Mouse (Mus musculus): Measurements from ENCODE around the gene Uckl1.

Uckl1 gene

DNA sequence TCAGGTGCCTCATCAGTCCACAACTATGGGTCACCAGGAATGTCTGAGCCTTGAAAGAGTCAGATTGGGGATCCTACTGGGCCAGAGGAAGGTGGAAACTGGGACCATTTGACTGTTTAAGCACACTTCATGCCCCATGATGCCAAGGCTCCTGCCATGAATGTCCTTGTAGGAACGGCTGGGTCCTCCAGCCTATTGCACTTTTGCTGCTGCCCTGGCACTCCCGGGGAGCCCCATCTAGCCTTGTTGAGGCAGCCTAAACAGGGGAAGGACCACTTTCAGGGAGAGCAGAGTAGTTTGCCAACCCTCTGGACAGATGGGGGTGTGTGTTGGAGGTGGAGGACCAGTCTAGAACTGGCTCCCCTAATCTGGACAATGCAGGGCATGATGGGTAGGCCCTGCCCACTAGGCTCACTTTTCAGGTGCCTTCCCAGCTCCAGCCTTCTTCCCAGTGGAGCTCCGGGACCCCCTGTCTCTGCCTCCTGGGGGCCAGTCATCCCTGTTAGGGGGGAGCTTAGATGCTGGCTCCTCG, at the start of gene Uckl1:
Gene Uckl1, minus strand, starts transcription at position 482 of the 532 bp plus-strand sequence.
- no peak for DNase-seq

DNA sequence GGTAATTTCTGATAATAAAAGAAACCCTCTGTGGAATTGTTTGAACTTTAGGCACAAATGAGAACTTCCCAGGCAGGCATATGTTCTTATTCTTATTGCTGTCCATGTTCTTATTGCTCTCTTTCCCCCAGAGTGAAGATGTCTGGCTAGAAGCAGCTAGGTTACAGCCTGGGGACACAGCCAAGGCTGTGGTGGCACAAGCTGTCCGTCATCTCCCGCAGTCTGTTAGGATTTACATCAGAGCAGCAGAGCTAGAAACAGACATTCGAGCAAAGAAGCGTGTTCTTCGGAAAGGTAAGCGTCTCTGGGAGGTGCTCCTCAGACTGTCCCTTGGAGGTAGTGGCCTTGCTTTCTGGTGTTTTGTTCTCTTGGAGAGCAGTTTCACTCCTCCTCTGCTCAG, 47.9 kb upstream of the Uckl1 start:
- no peak for DNase-seq

DNA sequence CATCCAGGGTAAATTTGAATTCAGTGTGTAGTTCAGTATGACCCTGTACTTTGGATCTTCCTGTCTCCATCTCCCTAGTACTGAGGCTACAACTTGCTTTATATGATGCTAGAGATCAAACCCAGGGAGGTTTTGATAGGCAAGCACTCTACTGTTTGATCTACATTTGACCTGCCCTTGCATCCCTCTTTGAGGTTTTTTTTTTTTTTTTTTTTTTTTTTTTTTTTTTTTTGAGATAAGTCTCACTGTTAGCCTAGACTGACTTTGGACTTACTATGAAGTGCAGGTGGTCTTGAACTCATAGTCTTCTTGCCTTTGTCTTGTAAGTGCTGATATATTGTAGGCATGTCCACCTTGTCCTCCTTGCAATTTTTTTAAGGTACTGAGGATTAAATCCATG, 43.8 kb upstream of the Uckl1 start:
- DNase-seq, result no peak

DNA sequence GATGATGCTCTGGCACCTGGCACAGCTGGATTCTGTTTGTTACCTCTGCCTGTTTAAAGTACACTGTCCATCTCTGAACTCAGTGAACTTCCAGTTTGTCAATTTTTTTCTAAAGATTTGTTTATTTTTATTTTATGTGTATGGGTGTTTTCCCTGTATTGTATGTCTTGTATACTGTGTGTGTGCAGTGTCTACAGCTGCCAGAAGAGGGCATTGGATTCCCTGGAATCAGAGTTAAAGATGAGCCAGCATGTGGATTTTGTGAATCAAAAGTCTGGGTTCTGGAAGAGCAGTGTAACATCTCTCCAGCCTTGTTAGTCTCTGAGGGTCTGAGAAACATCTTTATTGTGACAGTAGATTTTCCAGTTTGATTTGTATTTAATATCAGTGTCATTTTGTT, 38.7 kb upstream of the Uckl1 start:
- peak; percentile 10 for DNase-seq

DNA sequence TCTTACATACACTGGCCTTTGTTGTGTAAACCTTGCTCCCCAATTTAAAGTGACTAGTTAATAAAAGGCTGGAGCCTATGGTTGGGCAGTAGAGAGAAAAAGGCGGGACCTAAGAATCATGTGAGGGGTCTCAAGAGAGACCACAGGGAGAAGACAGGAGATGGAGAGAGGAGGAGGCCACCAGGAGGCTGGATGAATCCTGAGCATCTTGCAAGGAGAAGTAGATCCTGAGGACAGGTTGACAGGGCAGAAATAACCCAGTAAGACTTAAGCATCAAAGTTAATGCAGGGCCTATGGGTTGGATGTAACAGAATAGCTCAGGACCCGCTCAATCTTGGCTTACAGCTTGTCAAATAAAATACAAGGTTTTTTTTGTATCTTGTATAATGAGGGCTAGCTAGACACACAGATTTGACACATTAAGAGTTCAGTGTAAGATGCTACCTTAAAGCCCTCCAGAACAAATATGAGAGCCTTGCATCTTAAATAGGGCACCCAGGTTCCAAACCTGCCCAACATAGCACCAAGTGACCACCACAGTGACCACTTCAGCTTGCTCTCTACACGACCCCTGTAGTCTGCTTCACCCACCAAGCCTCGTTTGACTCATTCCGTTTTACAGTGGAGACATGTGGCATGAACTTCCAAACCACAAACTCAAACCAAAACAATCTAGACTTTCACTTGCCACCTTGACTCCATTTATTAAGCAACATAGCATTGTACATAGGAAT, 34.2 kb upstream of the Uckl1 start:
- DNase-seq, result no peak

DNA sequence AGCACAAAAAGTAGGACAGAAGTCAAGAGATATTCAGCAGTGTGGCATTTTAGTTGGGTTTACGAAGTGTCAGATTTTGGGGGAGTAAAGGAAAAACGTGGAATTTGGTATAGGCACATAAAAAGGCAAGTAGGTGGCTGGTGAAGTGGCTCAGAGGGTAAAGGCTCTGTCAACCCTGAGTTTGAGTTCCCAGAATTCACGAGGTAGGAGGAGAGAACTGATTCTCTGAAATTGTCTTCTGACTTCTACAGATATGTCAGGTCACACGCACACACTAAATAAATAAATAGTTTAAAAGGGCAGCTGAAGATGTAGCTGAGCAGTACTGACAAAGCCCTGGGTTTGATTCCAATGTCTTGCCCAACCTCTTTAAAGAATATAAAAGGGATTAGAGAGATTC, 17.7 kb upstream of the Uckl1 start:
- no peak for DNase-seq

DNA sequence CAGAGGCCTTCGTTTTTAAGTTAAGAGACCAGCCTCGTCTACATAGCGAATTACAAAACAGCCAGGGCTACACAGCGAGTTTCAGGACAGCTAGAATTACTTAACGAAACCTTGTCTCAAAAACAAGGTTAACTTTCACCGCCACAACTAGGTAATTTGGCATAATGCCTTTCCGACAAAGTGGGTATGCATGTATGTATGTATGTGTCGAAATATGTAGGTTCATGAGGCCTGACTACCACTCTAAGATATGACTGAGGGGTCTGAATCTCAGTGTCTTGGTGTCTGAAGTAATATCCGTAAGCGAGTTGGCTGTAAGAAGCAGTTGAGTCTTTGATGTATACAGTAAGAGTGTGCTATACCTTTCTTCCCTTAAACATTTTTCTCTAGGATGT, 17.1 kb upstream of the Uckl1 start:
- no peak for DNase-seq

DNA sequence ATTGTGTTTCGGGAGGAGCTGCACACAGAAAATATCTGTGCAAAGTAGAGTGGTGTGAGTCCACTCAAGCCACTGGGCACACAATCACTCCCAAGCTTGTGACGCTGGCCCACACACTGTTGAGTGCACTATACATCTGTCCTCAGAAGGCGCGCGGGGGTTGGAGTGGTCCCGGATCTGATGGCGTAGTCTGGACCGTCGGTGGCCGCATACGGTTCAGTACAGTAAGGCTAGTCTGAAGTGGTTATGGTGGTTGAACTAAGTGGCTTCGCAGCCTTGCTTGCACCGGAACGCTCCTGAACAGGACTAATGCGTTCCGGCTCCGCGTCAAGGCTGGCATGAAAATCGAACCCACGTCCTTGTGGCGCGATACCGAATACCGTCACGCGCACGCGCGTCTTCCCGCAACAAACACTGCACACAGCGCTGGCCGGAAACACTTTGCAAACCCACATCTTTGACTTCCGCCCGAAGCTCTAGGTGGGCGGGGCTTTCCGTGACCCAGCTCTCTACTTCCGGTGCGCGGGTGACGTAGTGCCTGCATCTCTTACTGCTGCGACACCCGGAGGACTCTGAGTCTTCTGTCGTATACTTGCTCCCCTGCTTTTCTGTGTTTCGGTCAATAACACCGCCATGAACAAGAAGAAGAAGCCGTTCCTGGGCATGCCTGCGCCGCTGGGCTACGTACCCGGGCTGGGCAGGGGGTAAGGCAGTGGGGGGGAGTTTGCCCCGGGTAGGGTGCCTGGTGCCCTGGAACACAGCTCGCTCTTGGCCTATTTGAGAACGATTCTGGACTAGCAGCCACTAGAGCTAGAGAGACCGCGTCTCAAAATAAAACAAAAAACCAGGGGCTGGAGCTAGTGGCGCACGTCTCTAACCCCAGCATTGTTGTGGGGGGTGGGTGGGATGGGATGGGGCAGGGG, 16.4 kb upstream of the Uckl1 start:
- peak; percentile 96 for DNase-seq

DNA sequence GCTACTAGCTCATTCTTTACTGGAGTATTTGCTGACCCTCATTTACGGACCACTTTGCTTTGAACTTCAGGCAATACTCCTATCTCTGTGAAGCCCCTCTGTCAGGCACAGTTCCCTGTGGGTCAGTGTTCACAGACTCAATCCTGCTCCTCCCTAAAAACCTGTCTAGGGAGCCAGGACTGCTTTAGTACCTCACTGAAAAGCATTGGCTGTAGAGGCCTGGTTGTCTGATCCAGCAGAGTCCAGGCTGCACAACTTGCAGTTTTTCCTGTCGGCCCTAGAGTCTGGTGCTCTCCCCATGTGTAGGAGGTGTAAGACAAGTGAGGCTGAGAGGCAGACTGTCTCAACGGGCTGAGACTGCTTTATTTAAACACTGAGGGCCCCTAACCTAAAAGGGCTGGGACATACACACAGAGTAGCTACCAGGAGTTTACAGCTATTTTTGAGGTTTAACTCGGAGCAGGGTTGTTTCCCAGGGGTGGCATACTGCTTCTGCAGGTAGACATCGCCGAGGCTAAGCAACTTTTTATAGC, 15.6 kb upstream of the Uckl1 start:
- no peak for DNase-seq

DNA sequence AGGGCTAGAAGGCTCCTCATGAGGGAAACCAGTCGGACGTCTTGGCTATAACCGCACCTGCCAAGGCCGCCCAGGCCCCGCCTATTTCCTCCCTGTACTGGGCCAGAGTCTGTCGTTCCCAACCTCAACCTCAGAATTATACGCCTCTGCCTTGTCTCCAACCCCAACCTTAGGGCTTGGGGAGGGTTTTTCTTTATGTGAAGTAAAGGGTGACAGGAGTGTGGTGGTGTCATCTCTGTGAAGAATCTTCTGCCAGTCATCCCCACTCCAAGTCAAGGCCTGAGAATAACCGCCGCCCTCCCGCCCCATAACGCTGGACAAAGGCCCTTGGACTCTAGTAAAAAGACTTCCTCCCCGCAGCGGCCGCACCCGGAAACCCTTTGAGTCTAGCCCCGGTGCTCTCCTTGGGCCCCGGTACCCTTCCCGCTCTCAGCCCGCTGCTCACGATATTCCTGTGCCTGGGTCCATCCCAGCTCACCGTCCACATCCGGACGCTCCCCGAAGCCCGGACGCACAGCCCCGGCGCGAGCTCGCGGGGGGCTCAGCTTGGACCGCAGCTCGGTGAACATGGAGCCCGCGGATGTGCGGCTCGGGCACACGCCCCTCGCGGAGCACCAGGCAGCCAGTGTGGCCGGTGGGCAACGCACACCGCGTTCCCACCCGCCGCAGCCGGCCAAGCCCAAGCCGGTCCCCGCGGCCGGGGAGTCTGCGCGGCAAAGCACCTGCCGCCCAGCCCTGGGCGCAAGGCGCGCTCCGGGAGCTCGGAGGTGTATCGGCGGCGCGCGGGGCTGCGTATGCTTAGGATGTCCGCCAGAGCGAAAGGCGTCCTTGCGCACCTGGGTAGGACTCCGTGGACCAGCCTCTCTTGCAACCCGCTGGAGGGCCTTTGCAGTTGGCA, 14.0 kb upstream of the Uckl1 start, which contains the start of gene Samd10:
Gene Samd10, minus strand, starts transcription at position 759 of the 898 bp plus-strand sequence.
- peak; percentile 55 for DNase-seq

DNA sequence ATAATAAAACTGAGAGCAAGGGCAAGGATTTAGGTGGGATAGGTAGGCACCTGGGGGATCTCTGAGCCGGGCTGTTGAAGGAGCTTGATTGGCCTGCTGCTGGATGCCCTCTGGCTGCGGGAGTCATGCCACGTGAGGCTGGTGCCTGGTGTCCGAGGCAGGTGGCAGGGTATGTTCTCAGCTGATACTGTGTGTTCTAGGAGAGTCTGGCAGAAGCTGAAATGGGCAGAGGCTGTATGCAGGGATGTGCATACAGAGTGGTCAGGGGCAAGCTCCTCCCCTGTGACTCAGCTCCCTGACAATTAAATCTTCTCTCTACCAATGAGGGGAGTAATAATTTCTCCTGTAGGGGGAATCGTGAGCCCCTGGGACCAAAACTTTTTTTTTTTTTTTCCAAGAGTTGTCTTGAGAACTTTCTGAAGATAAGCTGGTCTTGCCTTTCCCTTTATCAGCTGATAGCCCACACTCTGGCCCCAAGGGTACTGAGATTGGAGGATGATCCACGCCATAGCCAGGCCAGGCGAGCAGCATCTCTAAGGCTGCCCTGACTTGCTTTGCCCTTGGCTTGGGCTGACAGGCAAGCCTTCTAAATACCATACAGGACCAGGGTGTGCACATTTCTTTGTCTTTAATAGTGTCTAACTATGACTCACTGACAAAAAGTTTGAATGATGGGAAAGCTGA, 12.8 kb upstream of the Uckl1 start:
- no peak for DNase-seq

DNA sequence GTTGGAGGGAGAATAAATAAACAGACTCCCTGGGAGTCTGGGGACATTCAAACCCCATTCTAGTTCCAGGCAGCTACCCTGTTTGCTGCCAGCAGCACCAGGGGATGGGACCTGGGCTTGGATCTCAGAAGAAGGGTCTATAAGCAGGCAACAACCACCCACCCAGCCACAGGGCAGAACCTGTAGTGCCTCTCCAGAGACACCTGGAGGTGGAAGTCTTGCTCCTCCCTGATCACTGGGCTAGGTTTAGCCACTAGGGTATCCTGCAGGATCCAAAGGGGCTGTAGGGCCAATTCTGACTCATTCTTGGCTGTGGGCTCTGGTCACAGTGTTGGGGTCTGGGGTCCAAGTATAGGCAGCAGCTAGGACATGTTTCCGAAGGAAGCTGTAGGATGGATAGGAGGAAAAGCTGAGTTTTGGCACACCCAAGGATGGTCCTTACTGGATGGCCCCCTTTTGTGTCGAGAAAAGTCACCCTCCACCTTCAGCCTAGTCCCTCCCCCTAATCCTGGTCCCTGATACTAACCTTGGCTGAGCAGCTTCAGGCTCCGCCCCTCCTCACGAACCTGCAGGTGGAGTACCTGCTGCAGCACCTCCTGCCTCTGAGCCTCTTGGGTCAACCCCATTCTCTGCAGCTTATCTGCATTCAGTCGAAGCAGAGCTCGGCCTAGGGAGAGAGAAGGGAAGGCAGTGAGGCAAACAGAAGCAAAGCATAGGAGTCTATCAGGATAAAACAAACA, 11.7 kb upstream of the Uckl1 start:
- no peak for DNase-seq

DNA sequence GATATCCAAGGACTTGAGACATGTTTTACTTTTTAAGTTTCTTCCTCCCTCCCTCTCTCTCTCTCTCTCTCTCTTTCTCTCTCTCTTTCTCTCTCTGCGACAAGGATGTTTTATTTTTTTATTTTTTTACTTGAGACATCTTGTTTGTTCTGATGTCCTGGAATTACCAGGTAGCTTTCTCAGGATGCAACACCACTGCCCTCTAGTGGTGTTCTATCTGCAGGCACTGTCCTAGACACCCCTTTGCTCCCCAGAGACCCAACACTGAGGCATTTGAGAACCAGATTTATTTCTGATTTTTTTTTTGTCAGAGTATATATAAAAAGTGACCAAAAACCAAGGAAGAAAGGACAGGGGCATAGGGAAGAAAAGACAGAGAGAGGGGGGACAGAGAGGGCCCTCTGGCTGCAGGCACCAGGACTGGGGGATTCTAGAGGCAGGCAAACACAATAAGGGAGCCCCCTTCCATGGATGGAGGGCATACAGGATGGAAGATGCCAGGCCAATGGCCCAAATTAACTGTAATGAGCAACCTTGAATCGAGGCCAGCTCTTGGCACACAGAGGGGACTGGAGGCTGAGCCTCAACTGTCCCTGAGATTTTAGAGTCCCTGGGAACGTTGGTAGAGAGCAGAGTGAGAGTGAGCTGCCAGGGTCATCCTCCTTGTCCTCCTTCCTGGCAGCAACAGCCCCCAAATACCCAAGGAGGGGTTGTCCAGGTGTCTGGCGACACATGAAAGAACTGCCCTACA, 10.4 kb upstream of the Uckl1 start:
- no peak for DNase-seq

DNA sequence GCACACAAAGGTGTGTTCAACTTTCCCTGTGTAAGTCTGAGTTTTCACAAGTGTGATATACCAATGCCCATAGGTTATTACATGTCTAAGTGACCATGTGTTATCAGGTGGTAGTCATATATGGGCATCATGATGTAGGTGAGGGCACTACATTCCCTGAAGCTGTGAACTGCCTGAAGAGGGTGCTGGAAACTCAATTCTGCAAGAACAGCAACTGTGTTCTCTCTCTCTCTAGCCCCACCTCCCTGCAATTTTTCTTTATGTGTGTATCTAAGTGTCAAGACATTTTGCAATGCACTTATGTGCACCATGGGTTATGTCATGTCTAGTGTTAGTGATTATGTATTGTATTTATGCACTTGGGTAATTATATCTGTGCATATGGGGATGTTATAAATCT, 9.2 kb upstream of the Uckl1 start:
- DNase-seq, result no peak

DNA sequence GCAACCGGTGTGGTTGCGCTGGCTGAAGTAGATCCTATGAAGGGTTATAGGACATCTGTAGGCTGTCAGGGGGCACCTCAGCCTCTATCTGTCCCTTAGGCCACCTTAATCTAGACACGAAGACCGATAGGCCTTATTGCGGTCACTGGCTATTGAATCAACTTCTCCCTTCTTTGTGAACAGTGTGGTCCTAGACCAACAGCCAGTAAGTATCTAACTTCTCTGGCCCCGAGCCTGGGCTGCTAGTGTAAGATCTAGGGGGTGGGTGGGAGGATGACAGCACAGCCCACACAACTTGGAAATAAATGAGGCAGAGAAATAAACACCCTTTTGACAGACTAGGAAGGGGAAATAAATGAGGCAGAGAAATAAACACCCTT, 8.3 kb upstream of the Uckl1 start:
- no peak for DNase-seq

DNA sequence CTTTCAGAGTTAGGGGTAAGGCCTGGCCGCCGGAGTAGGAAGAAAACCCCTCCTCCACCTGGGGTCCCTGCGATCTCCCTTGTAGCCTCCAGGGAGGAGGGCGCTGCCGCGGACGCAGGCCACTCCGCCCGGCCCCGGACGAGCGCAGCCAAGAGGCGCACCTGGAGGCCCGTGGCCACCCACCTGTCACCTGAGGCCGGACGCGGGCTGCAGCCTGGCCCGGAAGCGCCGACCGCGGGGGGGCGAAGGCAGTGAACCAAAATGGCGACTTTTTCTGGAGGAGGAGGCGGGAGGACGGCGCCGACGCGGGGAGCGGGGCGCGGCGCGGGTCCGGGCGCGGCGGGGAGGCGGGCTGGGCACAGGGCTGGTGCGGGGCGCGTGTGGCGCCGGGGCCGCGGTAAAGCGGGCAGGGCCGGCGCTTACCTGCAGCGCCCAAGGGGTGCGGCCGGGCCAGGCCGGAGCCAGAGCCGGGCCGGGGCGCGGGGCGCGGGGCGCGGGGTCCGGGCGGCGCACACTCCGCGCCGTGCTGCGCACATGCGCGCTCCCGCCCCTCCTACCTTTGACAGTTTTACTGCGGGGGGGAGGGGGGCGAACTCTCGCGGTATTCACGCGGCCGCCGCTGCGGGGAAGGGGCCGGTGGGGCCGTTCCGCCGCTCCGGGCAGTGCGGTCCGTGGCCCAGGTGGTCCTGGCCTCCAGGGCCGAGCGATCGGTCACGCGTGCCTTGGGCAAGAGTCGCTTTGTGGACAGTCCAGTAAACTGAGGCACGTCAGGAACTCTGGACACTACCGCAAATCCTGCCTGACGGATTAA, 7.7 kb upstream of the Uckl1 start, which contains the start of gene Zfp512b:
Gene Zfp512b, minus strand, starts transcription at position 573 of the 811 bp plus-strand sequence.
- peak; percentile 74 for DNase-seq

DNA sequence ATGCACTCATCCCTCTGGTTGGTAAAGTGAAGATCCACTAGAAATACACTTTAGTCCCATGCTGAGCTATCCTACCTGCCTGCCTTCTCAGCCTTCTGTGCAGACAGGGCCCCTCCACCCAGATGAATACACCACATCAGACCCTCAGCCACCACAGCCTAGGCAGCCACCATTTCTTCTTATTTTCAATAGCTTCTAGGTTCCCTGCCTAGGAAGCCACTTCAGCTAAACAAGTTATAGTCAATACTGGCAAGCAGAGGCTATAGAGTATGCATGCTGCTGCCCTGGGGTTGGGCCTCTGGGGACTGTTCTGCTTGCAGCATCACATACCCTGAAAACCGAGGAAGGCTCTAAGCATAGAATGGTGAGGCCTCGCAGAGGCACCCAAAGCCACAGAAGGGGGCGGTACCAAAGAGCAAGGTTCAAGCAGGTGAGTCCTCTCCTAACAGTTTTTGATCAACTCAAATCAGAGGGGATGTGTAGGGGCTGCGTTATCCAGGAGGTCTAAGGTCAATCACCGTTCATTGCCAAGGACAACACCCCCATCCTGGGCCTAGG, 6.9 kb upstream of the Uckl1 start, which contains the start of gene Prpf6:
Gene Prpf6, plus strand, starts transcription at position 341 of the 558 bp plus-strand sequence.
- DNase-seq, result peak; percentile 45

DNA sequence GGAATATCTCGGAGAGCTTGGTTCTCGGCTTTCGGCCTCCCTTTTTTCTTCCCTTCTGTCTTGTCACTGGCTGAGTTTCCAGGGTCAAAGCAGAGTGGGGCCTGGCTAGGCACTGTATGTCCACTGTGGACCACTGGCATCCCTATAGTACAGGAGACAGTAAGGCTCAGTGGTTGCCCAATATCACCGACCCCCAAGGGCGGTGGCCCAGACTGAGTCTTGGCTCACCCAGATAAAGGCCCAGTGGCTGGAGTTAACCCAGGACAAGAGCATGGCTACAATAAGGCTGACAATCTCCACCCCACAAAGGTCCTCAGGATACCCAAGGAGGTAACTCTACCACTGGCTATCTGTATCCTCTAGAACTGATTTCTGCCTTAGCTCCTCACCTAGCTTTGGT, 5.8 kb upstream of the Uckl1 start:
- DNase-seq, result no peak

DNA sequence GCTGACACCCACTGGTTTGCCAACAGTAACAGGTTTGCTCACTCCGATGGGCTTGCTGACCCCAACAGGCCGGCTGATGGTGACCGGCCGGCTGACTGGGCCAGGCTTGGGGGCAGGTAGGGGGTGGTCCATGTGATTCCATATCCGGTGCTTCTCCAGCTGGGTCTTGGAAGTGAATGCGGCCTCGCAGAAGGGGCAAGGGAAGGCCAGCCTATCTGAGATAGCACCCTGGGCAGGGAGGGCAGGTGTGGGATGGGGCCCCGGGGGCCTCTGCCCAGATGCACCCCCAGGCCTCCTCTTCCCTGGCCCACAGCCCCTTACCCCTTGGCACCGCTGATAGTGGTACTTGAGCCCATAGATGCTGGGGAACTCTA, 5.0 kb upstream of the Uckl1 start:
- DNase-seq, result no peak
